Mouse (Mus musculus) midbrain, postnatal 0 days (tissue): ENCODE data around the gene Foxp1. TPM values are rescaled to one million over a fixed set of nuclear protein-coding genes. Genes with fewer than 3 reads are reported as not detected.

ENCODE experiments used
- ATAC-seq: fragments of 200-750 bp; cut with Nextera tagmentation; 2 replicates; pipeline ENCODE4 v1.8.0; 2017; ENCODE audit warnings: moderate number of reproducible peaks, mild to moderate bottlenecking, moderate TSS enrichment, moderate library complexity; ENCODE audit not compliant: low FRiP score
- DNase-seq: peaks from one replicate; pipeline ENCODE4 v3.0.0-alpha.2; 2015; ENCODE audit warnings: low spot score
- H3K27ac ChIP-seq: fragments of 300-500 bp; sonication (generic); 2 replicates; pipeline ENCODE4 v1.5.1; 2014; ENCODE audit warnings: low read depth, mild to moderate bottlenecking, low read length, mixed read lengths
- H3K27me3 ChIP-seq: fragments of 300-500 bp; sonication (generic); 2 replicates; pipeline ENCODE4 v1.6.1; 2014; ENCODE audit warnings: low read length, control low read depth, mixed read lengths; ENCODE audit not compliant: insufficient read depth
- H3K36me3 ChIP-seq: fragments of 300-500 bp; sonication (generic); 2 replicates; pipeline ENCODE4 v1.6.1; 2014; ENCODE audit warnings: low read length, control low read depth, mixed read lengths; ENCODE audit not compliant: insufficient read depth
- H3K4me1 ChIP-seq: fragments of 300-500 bp; sonication (generic); 2 replicates; pipeline ENCODE4 v1.6.1; 2014; ENCODE audit warnings: mild to moderate bottlenecking, control low read depth, antibody characterized with exemption, low read length, mixed read lengths; ENCODE audit not compliant: insufficient read depth
- H3K4me2 ChIP-seq: fragments of 300-500 bp; sonication (generic); 2 replicates; pipeline ENCODE4 v1.6.1; 2014; ENCODE audit warnings: low read depth, mild to moderate bottlenecking, low read length, mixed read lengths; ENCODE audit not compliant: poor library complexity, severe bottlenecking
- H3K4me3 ChIP-seq: fragments of 300-500 bp; sonication (generic); 2 replicates; pipeline ENCODE4 v1.5.1; 2014; ENCODE audit warnings: low read depth, mild to moderate bottlenecking, low read length, moderate library complexity
- H3K9ac ChIP-seq: fragments of 300-500 bp; sonication (generic); replicated peaks from 2 replicates; pipeline ENCODE4 v1.6.1; 2014; ENCODE audit warnings: mild to moderate bottlenecking, low read length, moderate library complexity, mixed read lengths; ENCODE audit not compliant: poor library complexity, severe bottlenecking
- H3K9me3 ChIP-seq: fragments of 300-500 bp; sonication (generic); 2 replicates; pipeline ENCODE4 v1.6.1; 2016; ENCODE audit warnings: low read length, control low read depth
- CTCF ChIP-seq: IDR thresholded peaks from 2 replicates; pipeline ENCODE4 v1.5.1; 2016; ENCODE audit warnings: antibody characterized with exemption, mild to moderate bottlenecking
- WGBS: fragments of 180-500 bp; shearing (Covaris S2); extraction: QIAGEN DNeasy Blood & Tissue Kit; methylation state at CpG from one replicate; pipeline ENCODE4 v1.1.7; 2014; 5-methylcytosine and 5-hydroxymethylcytosine counted together
- microRNA-seq: library from miRNA; unstranded; fragments of <30 nt; microRNA quantifications from one replicate; pipeline ENCODE4, GENCODE M21; 2016; ENCODE audit warnings: borderline number of aligned reads
- polyA plus RNA-seq: library from polyadenylated mRNA; unstranded; fragments of >200 nt; fragmentation: Nextera tagmentation; extraction: Ambion mirVana; gene quantifications from 2 replicates; pipeline ENCODE4 v1.2.1, GENCODE M21; 2015
- total RNA-seq: library from RNA; depleted of rRNA; stranded (reverse); fragments of >200 nt; gene quantifications from 2 replicates; pipeline ENCODE4 v1.2.3, GENCODE M21; 2014; rRNA removed

Gene Foxp1
- total and polyA plus RNA-seq, 2 experiments from 2014 or later = 71.1 to 74.3 TPM

DNA sequence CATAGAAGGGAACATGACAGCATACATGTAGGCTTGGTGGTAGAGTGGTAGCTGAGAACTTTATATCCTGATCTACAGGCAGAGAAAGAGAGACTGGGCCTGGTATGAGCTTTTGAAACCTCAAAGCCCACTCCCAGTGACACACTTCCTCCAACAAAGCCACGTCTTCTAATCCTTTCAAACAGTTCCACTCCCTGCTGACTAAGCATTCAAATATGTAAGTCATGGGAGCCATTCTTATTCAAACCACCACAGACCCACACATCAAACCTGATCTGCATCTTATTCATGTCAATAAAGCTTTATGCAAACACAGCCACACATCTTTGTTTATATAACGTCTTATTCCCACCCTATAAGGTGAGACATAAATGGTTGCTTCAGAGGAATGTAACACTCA lies 646.1 kb downstream of the Foxp1 start:
- no peak overlapping the region for H3K27ac ChIP-seq
- ATAC-seq = no peak
- no peak overlapping the region for H3K9ac ChIP-seq
- no peak overlapping the region for H3K4me3 ChIP-seq
- 44% methylated on average over 2 of the region's 2 CpGs for WGBS
- no peak for TF ChIP-seq CTCF
- H3K4me2 ChIP-seq = no peak overlapping the region
- no peaks in the 10 kb centered on the region for H3K27me3 ChIP-seq
- no peaks in the 10 kb centered on the region for H3K9me3 ChIP-seq
- DNase-seq = no peak
- H3K4me1 ChIP-seq = no peaks in the 10 kb centered on the region
- no peaks in the 10 kb centered on the region for H3K36me3 ChIP-seq

Small RNA genes lying within 50 kb of the gene (microRNA-seq; reads per million reads assigned to microRNA genes)
- gene Gm22328 (not detected), gene Gm49348 (not detected)

Other genes starting within 250 kb of the Foxp1 start
- 8.4 and 10.6 TPM in 2 replicates for gene Eif4e3, start 144.1 kb upstream of the Foxp1 start, total RNA-seq
- 5.4 and 5.5 TPM in 2 replicates for gene Eif4e3, start 144.1 kb upstream of the Foxp1 start, polyA plus RNA-seq
- gene Gm20696, start 144.1 kb upstream of the Foxp1 start, total RNA-seq = 1.1 and 2.5 TPM in 2 replicates
- gene Gm20696, start 144.1 kb upstream of the Foxp1 start, polyA plus RNA-seq = 1.3 and 2.9 TPM in 2 replicates
- 110 and 114 TPM in 2 replicates for gene Gpr27, start 170.0 kb upstream of the Foxp1 start, total RNA-seq
- 26.0 and 27.8 TPM in 2 replicates for gene Gpr27, start 170.0 kb upstream of the Foxp1 start, polyA plus RNA-seq
- 0.27 TPM in 1 of 2 replicates, not detected in the other for gene Prok2, start 203.7 kb upstream of the Foxp1 start, total RNA-seq
- 0.82 and 1.3 TPM in 2 replicates for gene Prok2, start 203.7 kb upstream of the Foxp1 start, polyA plus RNA-seq